Mouse (Mus musculus) heart, postnatal 0 days (tissue): ENCODE results near the gene Wnk2. TPM values are rescaled to one million over a fixed set of nuclear protein-coding genes. Genes with fewer than 3 reads are reported as not detected.
A peak's percentile ranks its signal among the peaks of the same experiment; 100 is the strongest.

Experiments
- ATAC-seq: fragments of 200-750 bp; cut with Nextera tagmentation; 2 replicates; pipeline ENCODE4 v1.8.0; 2017; ENCODE audit warnings: low read depth, moderate number of reproducible peaks, moderate library complexity; ENCODE audit not compliant: insufficient read depth
- DNase-seq: peaks from one replicate; pipeline ENCODE4 v3.0.0-alpha.2; 2016; ENCODE audit warnings: low spot score
- H3K27ac ChIP-seq: fragments of 300-500 bp; sonication (generic); 2 replicates; pipeline ENCODE4 v1.5.1; 2014; ENCODE audit warnings: low read depth, mild to moderate bottlenecking
- H3K27me3 ChIP-seq: fragments of 300-500 bp; sonication (generic); 2 replicates; pipeline ENCODE4 v1.6.1; 2014; ENCODE audit warnings: low read length, mixed read lengths; ENCODE audit not compliant: control insufficient read depth, insufficient read depth
- H3K36me3 ChIP-seq: fragments of 300-500 bp; sonication (generic); replicated peaks from 2 replicates; pipeline ENCODE4 v1.6.1; 2014; ENCODE audit warnings: low read length, mixed read lengths; ENCODE audit not compliant: control insufficient read depth, insufficient read depth
- H3K4me1 ChIP-seq: fragments of 300-500 bp; sonication (generic); 2 replicates; pipeline ENCODE4 v1.6.1; 2014; ENCODE audit warnings: antibody characterized with exemption; ENCODE audit not compliant: control insufficient read depth, insufficient read depth
- H3K4me2 ChIP-seq: fragments of 300-500 bp; sonication (generic); 2 replicates; pipeline ENCODE4 v1.6.1; 2014; ENCODE audit warnings: low read depth, mild to moderate bottlenecking, low read length, moderate library complexity
- H3K4me3 ChIP-seq: fragments of 300-500 bp; sonication (generic); 2 replicates; pipeline ENCODE4 v1.5.1; 2014; ENCODE audit warnings: low read depth, low read length
- H3K9ac ChIP-seq: fragments of 300-500 bp; sonication (generic); replicated peaks from 2 replicates; pipeline ENCODE4 v1.6.1; 2014; ENCODE audit warnings: low read depth, low read length, mixed read lengths
- H3K9me3 ChIP-seq: fragments of 300-500 bp; sonication (generic); replicated peaks from 2 replicates; pipeline ENCODE4 v1.6.1; 2016; ENCODE audit warnings: low read length; ENCODE audit not compliant: control insufficient read depth
- CTCF ChIP-seq: IDR thresholded peaks from 2 replicates; pipeline ENCODE4 v1.5.1; 2016; ENCODE audit warnings: antibody characterized with exemption, control low read depth, low read depth
- EP300 ChIP-seq: IDR thresholded peaks from 2 replicates; pipeline ENCODE4 v1.6.1; 2016; ENCODE audit warnings: antibody characterized with exemption, low read depth
- WGBS: fragments of 180-500 bp; shearing (Covaris S2); extraction: QIAGEN DNeasy Blood & Tissue Kit; methylation state at CpG from one replicate; pipeline ENCODE4 v1.1.7; 2014; 5-methylcytosine and 5-hydroxymethylcytosine counted together
- polyA plus RNA-seq: library from polyadenylated mRNA; unstranded; fragments of >200 nt; fragmentation: Nextera tagmentation; extraction: Ambion mirVana; gene quantifications from 2 replicates; pipeline ENCODE4 v1.2.1, GENCODE M21; 2015
- total RNA-seq: library from RNA; depleted of rRNA; stranded (reverse); fragments of >200 nt; gene quantifications from 2 replicates; pipeline ENCODE4 v1.2.3, GENCODE M21; 2014; ENCODE audit warnings: low replicate concordance

Gene Wnk2
- total and polyA plus RNA-seq, 2 experiments from 2014 or later = 1.5 to 5.5 TPM

- Histone ChIP-seq H3K4me2 (no peak overlapping the region), H3K9me3 (peaks cover 8% of the 10 kb centered on the region), H3K27me3 (no peaks in the 10 kb centered on the region), H3K4me1 (0 out of 2 replicates have a peak, but pooled peaks cover 8% of the 10 kb centered on the region), H3K36me3 (no peaks in the 10 kb centered on the region), H3K4me3 (no peak overlapping the region), H3K9ac (no peak overlapping the region), H3K27ac (no peak overlapping the region)
- DNase-seq (no peak), ATAC-seq (no peak)
- TF ChIP-seq EP300 = no peak
- no peak for TF ChIP-seq CTCF
- 59% methylated on average over 5 of the region's 5 CpGs for WGBS
Observed at GRCm38 (mm10) chr13:49013206-49013794, 134.5 kb downstream of the Wnk2 start.

GRCm38 (mm10) chr13:49001691-49002090 is 146.1 kb downstream of the Wnk2 start:
- no peak overlapping the region for H3K4me3 ChIP-seq
- no peak overlapping the region for H3K27ac ChIP-seq
- no peaks in the 10 kb centered on the region for H3K36me3 ChIP-seq
- no peaks in the 10 kb centered on the region for H3K9me3 ChIP-seq
- H3K27me3 ChIP-seq = no peaks in the 10 kb centered on the region
- DNase-seq = no peak
- H3K4me2 ChIP-seq = no peak overlapping the region
- 43% methylated on average over 3 of the region's 3 CpGs for WGBS
- no peak overlapping the region for H3K9ac ChIP-seq
- H3K4me1 ChIP-seq = no peaks in the 10 kb centered on the region
- TF ChIP-seq CTCF (no peak), EP300 (no peak)
- no peak for ATAC-seq

GRCm38 (mm10) chr13:48998591-48998990 is 149.2 kb downstream of the Wnk2 start:
- Histone ChIP-seq H3K9me3 (no peaks in the 10 kb centered on the region), H3K36me3 (no peaks in the 10 kb centered on the region), H3K4me1 (no peaks in the 10 kb centered on the region), H3K4me3 (no peak overlapping the region), H3K27ac (no peak overlapping the region), H3K9ac (no peak overlapping the region), H3K27me3 (no peaks in the 10 kb centered on the region), H3K4me2 (no peak overlapping the region)
- TF ChIP-seq CTCF (peak; percentile 76), EP300 (no peak)
- DNase-seq = peak; percentile 77
- WGBS = 8% methylated on average over 6 of the region's 6 CpGs
- peak; percentile 30; the same call in 1 of the 2 replicates for ATAC-seq

- 81% methylated on average over 4 of the region's 4 CpGs for WGBS
- no peak overlapping the region for H3K4me3 ChIP-seq
- H3K36me3 ChIP-seq = no peaks in the 10 kb centered on the region
- no peaks in the 10 kb centered on the region for H3K27me3 ChIP-seq
- H3K4me2 ChIP-seq = no peak overlapping the region
- DNase-seq = no peak
- H3K9me3 ChIP-seq = no peaks in the 10 kb centered on the region
- no peak overlapping the region for H3K9ac ChIP-seq
- H3K27ac ChIP-seq = no peak overlapping the region
- ATAC-seq = no peak
- H3K4me1 ChIP-seq = no peaks in the 10 kb centered on the region
- TF ChIP-seq EP300 (no peak), CTCF (no peak)
Observed at GRCm38 (mm10) chr13:48996731-48997130, 151.1 kb downstream of the Wnk2 start.

GRCm38 (mm10) chr13:48994903-48995302 is 152.9 kb downstream of the Wnk2 start:
- Histone ChIP-seq H3K27me3 (no peaks in the 10 kb centered on the region), H3K4me2 (no peak overlapping the region), H3K36me3 (no peaks in the 10 kb centered on the region), H3K4me3 (no peak overlapping the region), H3K9ac (no peak overlapping the region), H3K4me1 (no peaks in the 10 kb centered on the region), H3K27ac (no peak overlapping the region), H3K9me3 (no peaks in the 10 kb centered on the region)
- no peak for ATAC-seq
- 42% methylated on average over 3 of the region's 3 CpGs for WGBS
- TF ChIP-seq EP300 = no peak
- TF ChIP-seq CTCF = no peak
- peak; percentile 48 for DNase-seq

- H3K36me3 ChIP-seq = no peaks in the 10 kb centered on the region
- no peak overlapping the region for H3K4me3 ChIP-seq
- no peaks in the 10 kb centered on the region for H3K4me1 ChIP-seq
- TF ChIP-seq CTCF (no peak), EP300 (no peak)
- no peak for ATAC-seq
- no peaks in the 10 kb centered on the region for H3K27me3 ChIP-seq
- no peak overlapping the region for H3K27ac ChIP-seq
- no peak overlapping the region for H3K9ac ChIP-seq
- H3K4me2 ChIP-seq = no peak overlapping the region
- H3K9me3 ChIP-seq = no peaks in the 10 kb centered on the region
- no peak for DNase-seq
Observed at GRCm38 (mm10) chr13:48992914-48993313, 154.9 kb downstream of the Wnk2 start.
